Mouse (Mus musculus): ENCODE data around the gene Strada. TPM values are rescaled to one million over a fixed set of nuclear protein-coding genes. Genes with fewer than 3 reads are reported as not detected.
"Not testable (repeated sequence)": the region's sequence is repeated elsewhere in the genome, so short reads cannot be mapped to it uniquely, and the experiment has no call there.

Gene Strada
- polyA plus RNA-seq, 1 experiment from 2014 or later, result 32.1 TPM

- no peaks in the 10 kb centered on the region for H3K27me3 ChIP-seq (ENCODE audit: insufficient read depth, low read length)
- H3K27ac ChIP-seq (ENCODE audit: low read length), result no peak overlapping the region
- no peak overlapping the region for H3K4me2 ChIP-seq (replicated peaks; ENCODE audit: low read depth, low read length)
- ATAC-seq (ENCODE audit: low FRiP score, low TSS enrichment), result no peak
- peaks cover 41% of the 10 kb centered on the region for H3K36me3 ChIP-seq (ENCODE audit: insufficient read depth, low read length)
- H3K9ac ChIP-seq (replicated peaks; ENCODE audit: low read length), result no peak overlapping the region
- no peak overlapping the region for H3K4me3 ChIP-seq (ENCODE audit: low read length)
- peaks cover 13% of the 10 kb centered on the region for H3K4me1 ChIP-seq (ENCODE audit: insufficient read depth, low read length)
- no peaks in the 10 kb centered on the region for H3K9me3 ChIP-seq (ENCODE audit: low read length)
- 85% methylated on average over 8 of the region's 8 CpGs for WGBS
Measured at GRCm38 (mm10) chr11:106212771-106213170, 10.8 kb upstream of the Strada start.

- Histone ChIP-seq H3K9ac (replicated peaks; ENCODE audit: low read length) (no peak overlapping the region), H3K27me3 (ENCODE audit: insufficient read depth, low read length) (no peaks in the 10 kb centered on the region), H3K4me2 (replicated peaks; ENCODE audit: low read depth, low read length) (no peak overlapping the region), H3K4me3 (ENCODE audit: low read length) (no peak overlapping the region), H3K9me3 (ENCODE audit: low read length) (no peaks in the 10 kb centered on the region), H3K4me1 (ENCODE audit: insufficient read depth, low read length) (no peaks in the 10 kb centered on the region), H3K27ac (ENCODE audit: low read length) (no peak overlapping the region), H3K36me3 (ENCODE audit: insufficient read depth, low read length) (peaks cover 66% of the 10 kb centered on the region)
- 92% methylated on average over 19 of the region's 19 CpGs for WGBS
- ATAC-seq (ENCODE audit: low FRiP score, low TSS enrichment), result no peak
Measured at GRCm38 (mm10) chr11:106201337-106202122, 438 bp downstream of the Strada start.

- no peak overlapping the region for H3K4me2 ChIP-seq (replicated peaks; ENCODE audit: low read depth, low read length)
- WGBS, result 74% methylated on average over 6 of the region's 6 CpGs
- H3K9ac ChIP-seq (replicated peaks; ENCODE audit: low read length), result no peak overlapping the region
- no peak overlapping the region for H3K4me3 ChIP-seq (ENCODE audit: low read length)
- no peaks in the 10 kb centered on the region for H3K4me1 ChIP-seq (ENCODE audit: insufficient read depth, low read length)
- H3K27me3 ChIP-seq (ENCODE audit: insufficient read depth, low read length), result no peaks in the 10 kb centered on the region
- peaks cover 65% of the 10 kb centered on the region for H3K36me3 ChIP-seq (ENCODE audit: insufficient read depth, low read length)
- H3K9me3 ChIP-seq (ENCODE audit: low read length), result no peaks in the 10 kb centered on the region
- H3K27ac ChIP-seq (ENCODE audit: low read length), result no peak overlapping the region
- ATAC-seq (ENCODE audit: low FRiP score, low TSS enrichment), result no peak
Measured at GRCm38 (mm10) chr11:106200756-106201155, 1.2 kb downstream of the Strada start.

GRCm38 (mm10) chr11:106199997-106200396 is 2.0 kb downstream of the Strada start:
- H3K4me3 ChIP-seq (ENCODE audit: low read length); H3K4me1 ChIP-seq (ENCODE audit: insufficient read depth, low read length); H3K27ac ChIP-seq (ENCODE audit: low read length); H3K4me2 ChIP-seq (replicated peaks; ENCODE audit: low read depth, low read length); H3K27me3 ChIP-seq (ENCODE audit: insufficient read depth, low read length); ATAC-seq (ENCODE audit: low FRiP score, low TSS enrichment); H3K9ac ChIP-seq (replicated peaks; ENCODE audit: low read length); H3K9me3 ChIP-seq (ENCODE audit: low read length): not testable (repeated sequence)
- WGBS, result 94% methylated on average over 7 of the region's 7 CpGs
- H3K36me3 ChIP-seq (ENCODE audit: insufficient read depth, low read length), result peaks cover 60% of the 10 kb centered on the region

- Histone ChIP-seq H3K9me3 (ENCODE audit: low read length) (no peaks in the 10 kb centered on the region), H3K27me3 (ENCODE audit: insufficient read depth, low read length) (no peaks in the 10 kb centered on the region), H3K9ac (replicated peaks; ENCODE audit: low read length) (no peak overlapping the region), H3K36me3 (ENCODE audit: insufficient read depth, low read length) (peaks cover 45% of the 10 kb centered on the region), H3K27ac (ENCODE audit: low read length) (no peak overlapping the region), H3K4me3 (ENCODE audit: low read length) (no peak overlapping the region), H3K4me1 (ENCODE audit: insufficient read depth, low read length) (no peaks in the 10 kb centered on the region), H3K4me2 (replicated peaks; ENCODE audit: low read depth, low read length) (no peak overlapping the region)
- ATAC-seq (ENCODE audit: low FRiP score, low TSS enrichment), result no peak
- WGBS, result 88% methylated on average over 4 of the region's 4 CpGs
Measured at GRCm38 (mm10) chr11:106198277-106198676, 3.7 kb downstream of the Strada start.

- Histone ChIP-seq H3K27me3 (ENCODE audit: insufficient read depth, low read length) (no peaks in the 10 kb centered on the region), H3K4me1 (ENCODE audit: insufficient read depth, low read length) (peaks cover 7% of the 10 kb centered on the region), H3K4me3 (ENCODE audit: low read length) (no peak overlapping the region), H3K9me3 (ENCODE audit: low read length) (no peaks in the 10 kb centered on the region), H3K4me2 (replicated peaks; ENCODE audit: low read depth, low read length) (no peak overlapping the region), H3K27ac (ENCODE audit: low read length) (no peak overlapping the region), H3K36me3 (ENCODE audit: insufficient read depth, low read length) (peaks cover 21% of the 10 kb centered on the region; the same call in 1 of the 2 replicates), H3K9ac (replicated peaks; ENCODE audit: low read length) (no peak overlapping the region)
- no peak for ATAC-seq (ENCODE audit: low FRiP score, low TSS enrichment)
Measured at GRCm38 (mm10) chr11:106195341-106195740, 6.6 kb downstream of the Strada start.

GRCm38 (mm10) chr11:106194891-106195290 is 7.1 kb downstream of the Strada start:
- Histone ChIP-seq H3K9me3 (ENCODE audit: low read length) (no peaks in the 10 kb centered on the region), H3K4me3 (ENCODE audit: low read length) (no peak overlapping the region), H3K4me2 (replicated peaks; ENCODE audit: low read depth, low read length) (no peak overlapping the region), H3K27ac (ENCODE audit: low read length) (no peak overlapping the region), H3K36me3 (ENCODE audit: insufficient read depth, low read length) (peaks cover 21% of the 10 kb centered on the region; the same call in 1 of the 2 replicates), H3K4me1 (ENCODE audit: insufficient read depth, low read length) (peaks cover 7% of the 10 kb centered on the region), H3K9ac (replicated peaks; ENCODE audit: low read length) (no peak overlapping the region), H3K27me3 (ENCODE audit: insufficient read depth, low read length) (no peaks in the 10 kb centered on the region)
- no peak for ATAC-seq (ENCODE audit: low FRiP score, low TSS enrichment)
- 94% methylated on average over 7 of the region's 7 CpGs for WGBS

GRCm38 (mm10) chr11:106194155-106194541 is 7.8 kb downstream of the Strada start:
- WGBS, result 31% methylated on average over 3 of the region's 3 CpGs
- H3K27ac ChIP-seq (ENCODE audit: low read length), result peak overlapping the region; percentile 91
- H3K4me1 ChIP-seq (ENCODE audit: insufficient read depth, low read length), result peaks cover 7% of the 10 kb centered on the region
- no peaks in the 10 kb centered on the region for H3K9me3 ChIP-seq (ENCODE audit: low read length)
- H3K4me3 ChIP-seq (ENCODE audit: low read length), result peak overlapping the region; percentile 75
- no peak for ATAC-seq (ENCODE audit: low FRiP score, low TSS enrichment)
- H3K27me3 ChIP-seq (ENCODE audit: insufficient read depth, low read length), result no peaks in the 10 kb centered on the region
- H3K4me2 ChIP-seq (replicated peaks; ENCODE audit: low read depth, low read length), result peak overlapping the region; percentile 67
- peaks cover 21% of the 10 kb centered on the region; the same call in 1 of the 2 replicates for H3K36me3 ChIP-seq (ENCODE audit: insufficient read depth, low read length)
- H3K9ac ChIP-seq (replicated peaks; ENCODE audit: low read length), result peak overlapping the region; percentile 70

GRCm38 (mm10) chr11:106193371-106194154 is 8.4 kb downstream of the Strada start:
- peaks cover 19% of the 10 kb centered on the region; the same call in 1 of the 2 replicates for H3K36me3 ChIP-seq (ENCODE audit: insufficient read depth, low read length)
- under 1% methylated on average over 43 of the region's 44 CpGs for WGBS
- peak overlapping the region; percentile 83 for H3K4me2 ChIP-seq (replicated peaks; ENCODE audit: low read depth, low read length)
- peak; percentile 99 for ATAC-seq (ENCODE audit: low FRiP score, low TSS enrichment)
- H3K9ac ChIP-seq (replicated peaks; ENCODE audit: low read length), result peak overlapping the region; percentile 78
- H3K4me3 ChIP-seq (ENCODE audit: low read length), result peak overlapping the region; percentile 75
- peaks cover 7% of the 10 kb centered on the region for H3K4me1 ChIP-seq (ENCODE audit: insufficient read depth, low read length)
- H3K27ac ChIP-seq (ENCODE audit: low read length), result peak overlapping the region; percentile 91
- H3K27me3 ChIP-seq (ENCODE audit: insufficient read depth, low read length), result no peaks in the 10 kb centered on the region
- H3K9me3 ChIP-seq (ENCODE audit: low read length), result no peaks in the 10 kb centered on the region

Measured in kidney, embryonic 16.5 days (tissue).